Mouse (Mus musculus): ENCODE results near the gene Trim66. TPM values are rescaled to one million over a fixed set of nuclear protein-coding genes. Genes with fewer than 3 reads are reported as not detected.

The Trim66 gene
- total RNA-seq, 2 experiments from 2014 or later: 0.19 to 0.41 TPM

DNA sequence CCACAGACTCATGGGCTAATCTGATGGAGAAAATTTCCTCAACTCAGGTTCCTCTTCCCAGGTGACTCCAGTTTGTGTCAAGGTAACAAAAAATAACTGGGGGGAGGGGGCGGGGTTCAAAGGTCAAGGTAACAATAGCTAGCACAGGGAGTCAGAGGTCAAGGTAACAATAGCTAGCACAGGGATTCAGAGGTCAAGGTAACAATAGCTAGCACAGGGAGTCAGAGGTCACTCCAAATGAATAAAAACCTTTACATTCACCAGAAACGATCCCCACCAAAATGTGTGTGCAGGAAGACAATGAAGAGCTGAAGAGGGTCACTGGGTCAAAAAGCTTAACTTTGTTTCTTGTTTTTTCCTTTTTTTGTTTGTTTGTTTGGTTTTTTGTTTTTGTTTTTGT lies 59.9 kb downstream of the Trim66 start:
- DNase-seq: no peak

GRCm38 (mm10) chr7:109445012-109445411 lies 62.9 kb downstream of the Trim66 start:
- peak; percentile 31 for DNase-seq

- DNase-seq: no peak
Observed at GRCm38 (mm10) chr7:109442739-109443138, 65.2 kb downstream of the Trim66 start.

GRCm38 (mm10) chr7:109440697-109441269 lies 67.2 kb downstream of the Trim66 start:
- DNase-seq: no peak

GRCm38 (mm10) chr7:109438781-109439591 lies 68.9 kb downstream of the Trim66 start, which contains the start of gene Stk33:
TSS of gene Stk33 (minus strand) at chr7:109439081.
- peak; percentile 44 for DNase-seq

DNA sequence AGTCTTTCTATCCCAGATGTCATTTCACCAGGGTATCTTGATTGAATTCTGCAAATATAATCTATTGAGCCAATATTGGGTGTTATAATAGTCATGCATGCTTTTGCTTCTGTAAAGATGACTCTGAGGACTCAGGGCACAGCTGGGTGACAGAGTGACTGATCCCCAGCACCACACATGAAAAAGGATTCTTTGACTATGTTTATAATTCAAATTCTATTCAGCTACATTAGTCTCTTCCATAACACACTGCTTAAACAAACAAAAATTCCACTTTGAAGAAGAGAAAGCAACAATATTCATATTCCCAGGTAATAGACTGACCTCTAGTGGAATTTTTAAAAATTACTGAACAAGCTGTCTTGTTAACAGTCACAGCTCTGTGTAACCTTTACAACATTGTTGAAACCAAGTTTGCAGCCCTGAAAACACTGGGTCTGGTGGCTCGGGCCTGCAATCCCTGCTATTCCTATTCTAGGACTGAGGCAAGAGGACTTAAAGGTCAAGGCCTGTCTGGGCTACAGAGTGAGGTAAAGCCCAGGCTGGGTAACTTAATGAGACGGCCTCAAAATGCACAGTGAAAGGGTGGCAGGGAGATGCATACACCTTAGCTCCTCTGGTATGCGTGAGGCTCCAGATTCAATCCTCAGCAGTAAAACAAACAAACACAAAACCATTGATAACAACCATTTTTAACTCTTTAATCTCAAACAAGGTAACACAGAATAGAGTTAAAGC lies 83.3 kb downstream of the Trim66 start:
- no peak for DNase-seq

- DNase-seq: no peak
Observed at GRCm38 (mm10) chr7:109422803-109423202, 85.1 kb downstream of the Trim66 start.

- DNase-seq: no peak
Observed at GRCm38 (mm10) chr7:109405491-109405890, 102.4 kb downstream of the Trim66 start.

GRCm38 (mm10) chr7:109399299-109399698 lies 108.6 kb downstream of the Trim66 start:
- DNase-seq: no peak

Small RNAs within 50 kb of the gene (microRNA-seq; reads per million reads assigned to microRNA genes)
- gene Gm47284: 0 to 0.25 reads per million in 2 experiments

Other genes starting within 250 kb of the Trim66 start
- not detected for gene Stk33, start 69.1 kb downstream of the Trim66 start, total RNA-seq (2021)
- gene Rpl27a, start 11.0 kb upstream of the Trim66 start, total RNA-seq (2021): 100 to 1,000 TPM; 131 to 154 TPM
- 10 to 100 TPM; 22.3 to 32.0 TPM for gene St5, start 195.5 kb upstream of the Trim66 start, total RNA-seq (2021)
- gene Akip1, start 195.6 kb upstream of the Trim66 start, total RNA-seq (2021): 10 to 100 TPM in 1 of 2 experiments, 1 to 10 TPM in 1; 9.4 to 11.0 TPM
- gene BC051019, start 215.7 kb upstream of the Trim66 start, total RNA-seq (2021): not detected
- gene Ascl3, start 223.6 kb upstream of the Trim66 start, total RNA-seq (2021): not detected
- 10 to 100 TPM; 24.7 to 26.9 TPM for gene Tmem9b, start 244.7 kb upstream of the Trim66 start, total RNA-seq (2021)